Mouse (Mus musculus): ENCODE data around the gene Stk10. TPM values are rescaled to one million over a fixed set of nuclear protein-coding genes. Genes with fewer than 3 reads are reported as not detected.
"Not testable (repeated sequence)": the region's sequence is repeated elsewhere in the genome, so short reads cannot be mapped to it uniquely, and the experiment has no call there.

The Stk10 gene
- total RNA-seq, 2 experiments from 2014 or later, result 9.0 to 11.5 TPM

GRCm38 (mm10) chr11:32594122-32594521 lies 61.0 kb downstream of the Stk10 start:
- no peak for DNase-seq (ENCODE audit: low spot score in 2 of 2)

- no peak for DNase-seq (ENCODE audit: low spot score in 2 of 2)
Measured at GRCm38 (mm10) chr11:32600371-32600770, 67.3 kb downstream of the Stk10 start.

- no peak for DNase-seq (ENCODE audit: low spot score in 2 of 2)
Measured at GRCm38 (mm10) chr11:32601528-32602323, 68.6 kb downstream of the Stk10 start.

- no peak for DNase-seq (ENCODE audit: low spot score in 2 of 2)
Measured at GRCm38 (mm10) chr11:32604663-32605062, 71.6 kb downstream of the Stk10 start.

- no peak for DNase-seq (ENCODE audit: low spot score in 2 of 2)
Measured at GRCm38 (mm10) chr11:32605131-32605860, 72.2 kb downstream of the Stk10 start.

GRCm38 (mm10) chr11:32605907-32606306 lies 72.8 kb downstream of the Stk10 start:
- DNase-seq (ENCODE audit: low spot score in 2 of 2), result no peak

GRCm38 (mm10) chr11:32607319-32607718 lies 74.2 kb downstream of the Stk10 start:
- DNase-seq (ENCODE audit: low spot score in 2 of 2), result no peak

- DNase-seq (ENCODE audit: low spot score in 2 of 2), result no peak
Measured at GRCm38 (mm10) chr11:32610616-32611015, 77.5 kb downstream of the Stk10 start.

- DNase-seq (ENCODE audit: low spot score in 2 of 2), result no peak
Measured at GRCm38 (mm10) chr11:32612304-32612703, 79.2 kb downstream of the Stk10 start.

GRCm38 (mm10) chr11:32614463-32614862 lies 81.4 kb downstream of the Stk10 start:
- no peak for DNase-seq (ENCODE audit: low spot score in 2 of 2)

- DNase-seq (ENCODE audit: low spot score in 2 of 2), result no peak
Measured at GRCm38 (mm10) chr11:32615561-32615960, 82.5 kb downstream of the Stk10 start.

GRCm38 (mm10) chr11:32616091-32616490 lies 83.0 kb downstream of the Stk10 start:
- DNase-seq (ENCODE audit: low spot score in 2 of 2), result no peak

- no peak for DNase-seq (ENCODE audit: low spot score in 2 of 2)
Measured at GRCm38 (mm10) chr11:32618036-32618435, 84.9 kb downstream of the Stk10 start.

- DNase-seq (ENCODE audit: low spot score in 2 of 2), result not testable (repeated sequence)
Measured at GRCm38 (mm10) chr11:32618641-32619040, 85.5 kb downstream of the Stk10 start.

GRCm38 (mm10) chr11:32619257-32619816 lies 86.2 kb downstream of the Stk10 start:
- no peak for DNase-seq (ENCODE audit: low spot score in 2 of 2)

- DNase-seq (ENCODE audit: low spot score in 2 of 2), result no peak
Measured at GRCm38 (mm10) chr11:32619866-32620456, 86.9 kb downstream of the Stk10 start.

- no peak for DNase-seq (ENCODE audit: low spot score in 2 of 2)
Measured at GRCm38 (mm10) chr11:32621831-32622478, 88.8 kb downstream of the Stk10 start.

GRCm38 (mm10) chr11:32622479-32623190 lies 89.5 kb downstream of the Stk10 start:
- no peak for DNase-seq (ENCODE audit: low spot score in 2 of 2)

GRCm38 (mm10) chr11:32623236-32623635 lies 90.1 kb downstream of the Stk10 start:
- DNase-seq (ENCODE audit: low spot score in 2 of 2), result no peak

GRCm38 (mm10) chr11:32623912-32624311 lies 90.8 kb downstream of the Stk10 start:
- DNase-seq (ENCODE audit: low spot score in 2 of 2), result no peak

- DNase-seq (ENCODE audit: low spot score in 2 of 2), result peak; percentile 44 to 48
Measured at GRCm38 (mm10) chr11:32625677-32626076, 92.6 kb downstream of the Stk10 start.
